Mouse (Mus musculus) hindbrain, embryonic 14.5 days (tissue): ENCODE measurements around the gene 1700007K13Rik. TPM values are rescaled to one million over a fixed set of nuclear protein-coding genes. Genes with fewer than 3 reads are reported as not detected.

Experiments
- ATAC-seq: fragments of 200-750 bp; cut with Nextera tagmentation; 2 replicates; pipeline ENCODE4 v1.8.0; 2017; ENCODE audit warnings: moderate number of reproducible peaks, mild to moderate bottlenecking, moderate TSS enrichment, moderate library complexity; ENCODE audit not compliant: low FRiP score
- DNase-seq: peaks from one replicate; pipeline ENCODE4 v3.0.0-alpha.2; 2015; ENCODE audit warnings: low spot score
- H3K27ac ChIP-seq: fragments of 300-500 bp; sonication (generic); 2 replicates; pipeline ENCODE4 v1.5.1; 2014; ENCODE audit warnings: mild to moderate bottlenecking, moderate library complexity
- H3K27me3 ChIP-seq: fragments of 300-500 bp; sonication (generic); 2 replicates; pipeline ENCODE4 v1.6.1; 2014; ENCODE audit warnings: mild to moderate bottlenecking, low read length, mixed read lengths; ENCODE audit not compliant: control insufficient read depth, insufficient read depth
- H3K36me3 ChIP-seq: fragments of 300-500 bp; sonication (generic); replicated peaks from 2 replicates; pipeline ENCODE4 v1.6.1; 2014; ENCODE audit not compliant: control insufficient read depth, insufficient read depth
- H3K4me1 ChIP-seq: fragments of 300-500 bp; sonication (generic); replicated peaks from 2 replicates; pipeline ENCODE4 v1.6.1; 2014; ENCODE audit warnings: antibody characterized with exemption, low read length, mixed read lengths; ENCODE audit not compliant: control insufficient read depth, insufficient read depth
- H3K4me2 ChIP-seq: fragments of 300-500 bp; sonication (generic); replicated peaks from 2 replicates; pipeline ENCODE4 v1.6.1; 2014; ENCODE audit warnings: mild to moderate bottlenecking, moderate library complexity
- H3K4me3 ChIP-seq: fragments of 300-500 bp; sonication (generic); replicated peaks from 2 replicates; pipeline ENCODE4 v1.5.1; 2014; ENCODE audit warnings: mild to moderate bottlenecking, low read length
- H3K9ac ChIP-seq: fragments of 300-500 bp; sonication (generic); 2 replicates; pipeline ENCODE4 v1.6.1; 2014
- H3K9me3 ChIP-seq: fragments of 300-500 bp; sonication (generic); 2 replicates; pipeline ENCODE4 v1.6.1; 2016; ENCODE audit warnings: low read length; ENCODE audit not compliant: control insufficient read depth
- WGBS: fragments of 180-500 bp; shearing (Covaris S2); extraction: QIAGEN DNeasy Blood & Tissue Kit; methylation state at CpG from one replicate; pipeline ENCODE4 v1.1.7; 2014; 5-methylcytosine and 5-hydroxymethylcytosine counted together
- polyA plus RNA-seq: library from polyadenylated mRNA; unstranded; fragments of >200 nt; fragmentation: Nextera tagmentation; extraction: Ambion mirVana; gene quantifications from 2 replicates; pipeline ENCODE4 v1.2.1, GENCODE M21; 2014

1700007K13Rik gene
- polyA plus RNA-seq, 1 experiment from 2014 or later: 6.2 TPM

DNA sequence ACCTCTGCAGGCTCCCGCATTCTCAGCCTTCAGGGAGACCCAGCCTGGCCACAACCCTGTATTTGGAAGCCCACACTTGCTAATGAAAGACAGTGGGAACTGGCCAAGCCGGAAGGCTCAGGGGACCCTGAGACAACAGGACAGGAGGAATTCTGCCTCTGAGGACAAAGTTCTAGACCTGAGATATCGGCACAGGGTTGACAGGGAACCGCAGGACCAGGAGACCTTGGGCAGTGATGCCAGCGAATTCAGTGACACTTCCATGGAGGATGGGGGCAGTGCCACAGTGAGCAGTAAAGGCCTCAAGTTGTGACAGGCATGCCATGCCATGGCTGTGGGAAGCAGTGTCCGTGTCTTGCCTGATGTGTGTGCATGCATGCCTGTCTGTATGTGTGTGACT is 12.6 kb downstream of the 1700007K13Rik start:
- H3K27me3 ChIP-seq: no peaks in the 10 kb centered on the region
- no peak overlapping the region for H3K4me2 ChIP-seq
- peaks cover 54% of the 10 kb centered on the region for H3K36me3 ChIP-seq
- no peak overlapping the region for H3K9ac ChIP-seq
- H3K27ac ChIP-seq: no peak overlapping the region
- WGBS: 93% methylated on average over 6 of the region's 6 CpGs
- no peaks in the 10 kb centered on the region for H3K9me3 ChIP-seq
- ATAC-seq (no peak), DNase-seq (no peak)
- H3K4me1 ChIP-seq: no peaks in the 10 kb centered on the region
- no peak overlapping the region for H3K4me3 ChIP-seq

DNA sequence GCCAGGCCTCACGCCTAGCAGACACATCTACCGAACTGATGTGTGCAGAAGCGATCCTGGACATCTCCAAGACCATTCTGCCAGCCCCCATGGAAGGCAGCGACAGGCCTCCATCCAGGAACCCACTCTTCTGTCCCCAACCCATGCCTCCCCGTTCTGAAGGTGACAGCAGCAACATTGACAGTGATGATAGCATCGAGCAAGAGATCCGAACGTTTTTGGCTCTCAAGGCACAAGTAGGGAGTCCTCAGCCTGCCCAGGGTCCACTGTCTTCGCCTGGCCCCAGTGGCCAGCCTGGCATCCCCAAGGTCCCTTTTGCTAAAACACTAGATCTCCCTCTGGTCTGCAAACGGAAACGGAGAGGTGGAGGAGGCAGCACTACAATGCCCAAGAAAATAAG is 14.5 kb downstream of the 1700007K13Rik start:
- 92% methylated on average over 11 of the region's 11 CpGs for WGBS
- 0 out of 2 replicates have a peak, but pooled peaks cover 8% of the 10 kb centered on the region for H3K4me1 ChIP-seq
- H3K9ac ChIP-seq: no peak overlapping the region
- H3K4me3 ChIP-seq: no peak overlapping the region
- H3K27ac ChIP-seq: no peak overlapping the region
- no peak for ATAC-seq
- DNase-seq: no peak
- H3K27me3 ChIP-seq: no peaks in the 10 kb centered on the region
- peaks cover 54% of the 10 kb centered on the region for H3K36me3 ChIP-seq
- no peak overlapping the region for H3K4me2 ChIP-seq
- no peaks in the 10 kb centered on the region for H3K9me3 ChIP-seq

DNA sequence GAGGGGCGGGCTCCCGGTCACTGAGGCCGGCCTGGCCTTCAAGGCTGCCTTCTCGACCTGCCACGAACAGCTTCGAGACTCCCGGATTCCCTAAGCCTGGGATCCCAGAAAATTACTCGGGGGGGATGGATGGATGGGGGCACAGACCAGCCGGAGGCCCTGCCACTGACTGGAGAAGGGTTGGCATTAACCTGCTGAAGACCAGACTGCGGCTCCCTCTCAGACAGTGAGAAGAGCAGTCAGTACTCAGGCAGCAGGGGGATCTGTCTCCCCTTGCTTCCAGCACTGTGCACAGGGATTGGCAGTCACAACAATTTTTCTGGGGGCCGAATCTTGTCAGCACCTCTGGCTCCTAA is 18.8 kb downstream of the 1700007K13Rik start:
- Histone ChIP-seq H3K27ac (peak overlapping the region; percentile 87), H3K36me3 (peaks cover 33% of the 10 kb centered on the region), H3K4me1 (peaks cover 14% of the 10 kb centered on the region), H3K9me3 (no peaks in the 10 kb centered on the region), H3K4me2 (peak overlapping the region; percentile 95), H3K27me3 (no peaks in the 10 kb centered on the region), H3K4me3 (peak overlapping the region; percentile 87), H3K9ac (peak overlapping the region; percentile 92)
- DNase-seq (no peak), ATAC-seq (peak; percentile 33; the same call in 1 of the 2 replicates)
- 8% methylated on average over 11 of the region's 11 CpGs for WGBS

- H3K9me3 ChIP-seq: no peaks in the 10 kb centered on the region
- ATAC-seq (peak; percentile 59), DNase-seq (peak; percentile 52)
- H3K27me3 ChIP-seq: no peaks in the 10 kb centered on the region
- WGBS: under 1% methylated on average over 70 of the region's 118 CpGs
- H3K4me1 ChIP-seq: peaks cover 14% of the 10 kb centered on the region
- H3K27ac ChIP-seq: peak within 1 kb of the TSS; percentile 87
- peaks cover 27% of the 10 kb centered on the region for H3K36me3 ChIP-seq
- peak within 1 kb of the TSS; percentile 92 for H3K9ac ChIP-seq
- peak within 1 kb of the TSS; percentile 87 for H3K4me3 ChIP-seq
- H3K4me2 ChIP-seq: peak within 1 kb of the TSS; percentile 95
These were observed 19.4 kb downstream of the 1700007K13Rik start, which contains the start of gene Ppp1r26 for GRCm38 (mm10) chr2:28446515-28447314. Gene Ppp1r26, plus strand, starts transcription at chr2:28446800.

- ATAC-seq: no peak
- no peaks in the 10 kb centered on the region for H3K9me3 ChIP-seq
- no peak for DNase-seq
- peaks cover 21% of the 10 kb centered on the region for H3K36me3 ChIP-seq
- H3K27ac ChIP-seq: peak overlapping the region; percentile 87
- peaks cover 14% of the 10 kb centered on the region for H3K4me1 ChIP-seq
- H3K4me3 ChIP-seq: peak overlapping the region; percentile 87
- no peaks in the 10 kb centered on the region for H3K27me3 ChIP-seq
- 3% methylated on average over 5 of the region's 5 CpGs for WGBS
- H3K9ac ChIP-seq: peak overlapping the region; percentile 92
- peak overlapping the region; percentile 95 for H3K4me2 ChIP-seq
These were observed 20.0 kb downstream of the 1700007K13Rik start for GRCm38 (mm10) chr2:28446181-28446514.

- Histone ChIP-seq H3K27ac (no peak overlapping the region), H3K36me3 (peaks cover 11% of the 10 kb centered on the region; the same call in 1 of the 2 replicates), H3K27me3 (no peaks in the 10 kb centered on the region), H3K4me3 (no peak overlapping the region), H3K9me3 (no peaks in the 10 kb centered on the region), H3K4me2 (no peak overlapping the region), H3K4me1 (peaks cover 14% of the 10 kb centered on the region), H3K9ac (no peak overlapping the region)
- WGBS: 85% methylated on average over 4 of the region's 4 CpGs
- ATAC-seq (no peak), DNase-seq (no peak)
These were observed 21.1 kb downstream of the 1700007K13Rik start for GRCm38 (mm10) chr2:28445082-28445481.

GRCm38 (mm10) chr2:28440842-28441241 is 25.3 kb downstream of the 1700007K13Rik start:
- no peak overlapping the region for H3K4me3 ChIP-seq
- no peak for ATAC-seq
- H3K9me3 ChIP-seq: no peaks in the 10 kb centered on the region
- no peak overlapping the region for H3K9ac ChIP-seq
- no peak for DNase-seq
- H3K4me2 ChIP-seq: no peak overlapping the region
- H3K4me1 ChIP-seq: peaks cover 2% of the 10 kb centered on the region
- no peak overlapping the region for H3K27ac ChIP-seq
- no peaks in the 10 kb centered on the region for H3K36me3 ChIP-seq
- H3K27me3 ChIP-seq: no peaks in the 10 kb centered on the region
- WGBS: 77% methylated on average over 6 of the region's 6 CpGs

GRCm38 (mm10) chr2:28435401-28435800 is 30.7 kb downstream of the 1700007K13Rik start:
- DNase-seq: no peak
- 93% methylated on average over 11 of the region's 11 CpGs for WGBS
- Histone ChIP-seq H3K9ac (no peak overlapping the region), H3K9me3 (no peaks in the 10 kb centered on the region), H3K4me1 (no peaks in the 10 kb centered on the region), H3K27me3 (no peaks in the 10 kb centered on the region), H3K4me2 (no peak overlapping the region), H3K27ac (no peak overlapping the region), H3K4me3 (no peak overlapping the region), H3K36me3 (no peaks in the 10 kb centered on the region)
- no peak for ATAC-seq

GRCm38 (mm10) chr2:28433512-28433911 is 32.6 kb downstream of the 1700007K13Rik start:
- no peak overlapping the region for H3K4me3 ChIP-seq
- H3K36me3 ChIP-seq: no peaks in the 10 kb centered on the region
- no peaks in the 10 kb centered on the region for H3K9me3 ChIP-seq
- H3K9ac ChIP-seq: no peak overlapping the region
- H3K27me3 ChIP-seq: no peaks in the 10 kb centered on the region
- no peak for DNase-seq
- WGBS: 40% methylated on average over 1 of the region's 2 CpGs
- H3K4me2 ChIP-seq: no peak overlapping the region
- H3K27ac ChIP-seq: no peak overlapping the region
- ATAC-seq: no peak
- H3K4me1 ChIP-seq: no peaks in the 10 kb centered on the region
